Comparison of ENCODE assay signal across 8 mouse cellular contexts in the genomic region with DNA sequence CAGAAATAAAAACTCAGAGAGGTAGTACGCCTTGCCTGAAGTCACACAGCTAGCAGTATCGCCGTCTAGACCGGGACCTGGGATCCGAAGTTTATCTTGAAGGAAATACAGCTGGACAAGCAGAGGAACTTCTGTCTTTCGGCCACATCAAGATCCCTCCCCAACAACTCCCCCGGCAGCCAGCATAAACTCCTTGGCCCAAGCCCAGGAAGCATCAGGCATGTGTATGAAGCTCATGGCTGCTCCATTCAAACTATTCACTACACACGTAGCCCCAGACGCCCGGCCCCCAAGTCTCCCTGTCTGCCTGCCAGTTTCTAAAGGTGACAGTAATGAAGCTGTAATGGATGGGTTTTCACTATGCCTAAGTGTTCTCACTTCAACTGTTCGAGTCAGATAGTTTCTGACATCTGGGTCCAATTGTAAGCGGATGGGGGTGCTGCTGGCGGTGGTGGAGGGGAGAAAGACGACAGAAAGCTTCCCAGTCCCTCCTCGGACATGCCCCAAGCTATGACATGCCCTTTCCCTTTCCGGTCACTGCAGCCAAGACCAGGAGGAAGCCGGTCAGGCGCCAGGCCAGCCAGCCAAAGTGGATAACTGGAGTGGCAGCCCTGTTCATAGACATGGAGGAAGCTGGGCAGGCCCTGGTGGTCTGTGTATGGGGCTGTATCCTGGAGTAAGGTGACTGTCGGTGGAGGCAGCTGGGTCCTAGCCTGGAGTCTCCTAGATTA. TPM values are rescaled to one million over a fixed set of nuclear protein-coding genes. Genes with fewer than 3 reads are reported as not detected.
DNase-seq lines count a peak whose midpoint lies in the region; ATAC-seq lines count a peak whose summit lies in the region.
"Had no signal": no experiment of that assay in that cellular context is flagged by ENCODE, and none has a peak within 500 bp of the region (broad histone marks: within the 10 kb centered on the region; RNA-seq: fewer than 3 reads in every experiment).

No protein-coding gene starts in this region.

- DNase-seq in neural tube, embryonic 10.5 days (ENCODE audit: extremely low spot score, low spot score): peak; percentile 27
- DNase-seq in heart, adult 18-20 months: peak; percentile 61 to 64
- peak; percentile 31 to 45 for DNase-seq in kidney, adult 8-10 months
- peak; percentile 65 for DNase-seq in retina, postnatal 1 day
- DNase-seq in right cerebral cortex, postnatal 36 days (ENCODE audit: low spot score in 2 of 2): no peak
- no peak for DNase-seq in frontal cortex, postnatal 36 days (ENCODE audit: low spot score in 2 of 2)

- no peaks in the 10 kb centered on the region for H3K9me3 ChIP-seq in neural tube, embryonic 15.5 days (replicated peaks)

- no peak for ATAC-seq in neural tube, embryonic 15.5 days (ENCODE audit: low FRiP score)

- 0 out of 2 replicates have a peak, but pooled peaks cover 7% of the 10 kb centered on the region for H3K4me1 ChIP-seq in neural tube, embryonic 15.5 days

- 57% methylated on average over 19 of the region's 19 CpGs for WGBS in neural tube, embryonic 15.5 days

- no peak overlapping the region for H3K4me2 ChIP-seq in neural tube, embryonic 15.5 days

- no peaks in the 10 kb centered on the region for H3K27me3 ChIP-seq in neural tube, embryonic 15.5 days (replicated peaks)

- no peak overlapping the region for H3K4me3 ChIP-seq in neural tube, embryonic 15.5 days (replicated peaks)

- H3K27ac ChIP-seq in neural tube, embryonic 15.5 days (replicated peaks): no peak overlapping the region
- H3K27ac ChIP-seq: macrophage had no signal

- H3K9ac ChIP-seq in neural tube, embryonic 15.5 days (replicated peaks): no peak overlapping the region

- no peaks in the 10 kb centered on the region for H3K36me3 ChIP-seq in neural tube, embryonic 15.5 days

RNA-seq across cellular contexts. Expression of a gene that starts 45.1 kb away (rescaled TPM):
- 3.5 and 4.3 TPM in 2 replicates for polyA plus RNA-seq in neural tube, embryonic 15.5 days (2015; fragmentation: Nextera tagmentation; extraction: Ambion mirVana)
- under 1 TPM; 0.49 to 0.72 TPM for total RNA-seq in heart, adult 18-20 months (2021)
- polyA plus RNA-seq: macrophage had no signal

Comparison
In these comparisons a context has a peak if more than half of its experiments do, and no peak if none do; other contexts are left out.
1. DNase-seq: peak in neural tube, embryonic 10.5 days (single experiment), heart, adult 18-20 months (2 of 2), kidney, adult 8-10 months (2 of 2) and retina, postnatal 1 day (single experiment); none in right cerebral cortex, postnatal 36 days (0 of 2) and frontal cortex, postnatal 36 days (0 of 2).